Mouse (Mus musculus) forebrain, embryonic 12.5 days (tissue): ENCODE data around the gene Nin. TPM values are rescaled to one million over a fixed set of nuclear protein-coding genes. Genes with fewer than 3 reads are reported as not detected.

ENCODE experiments used
- ATAC-seq: fragments of 200-750 bp; cut with Nextera tagmentation; 2 replicates; pipeline ENCODE4 v1.8.0; 2017; ENCODE audit warnings: moderate TSS enrichment; ENCODE audit not compliant: low FRiP score
- H3K27ac ChIP-seq: fragments of 300-500 bp; sonication (generic); 2 replicates; pipeline ENCODE4 v1.5.1; 2016; ENCODE audit warnings: mild to moderate bottlenecking
- H3K27me3 ChIP-seq: fragments of 300-500 bp; sonication (generic); 2 replicates; pipeline ENCODE4 v1.6.1; 2016; ENCODE audit warnings: mild to moderate bottlenecking
- H3K36me3 ChIP-seq: fragments of 300-500 bp; sonication (generic); replicated peaks from 2 replicates; pipeline ENCODE4 v1.6.1; 2016; ENCODE audit warnings: mild to moderate bottlenecking
- H3K4me1 ChIP-seq: fragments of 300-500 bp; sonication (generic); 2 replicates; pipeline ENCODE4 v1.6.1; 2016
- H3K4me2 ChIP-seq: fragments of 300-500 bp; sonication (generic); 2 replicates; pipeline ENCODE4 v1.6.1; 2016; ENCODE audit warnings: mild to moderate bottlenecking, moderate library complexity
- H3K4me3 ChIP-seq: fragments of 300-500 bp; sonication (generic); replicated peaks from 2 replicates; pipeline ENCODE4 v1.5.1; 2016; ENCODE audit warnings: mild to moderate bottlenecking
- H3K9ac ChIP-seq: fragments of 300-500 bp; sonication (generic); 2 replicates; pipeline ENCODE4 v1.6.1; 2016; ENCODE audit warnings: mild to moderate bottlenecking
- H3K9me3 ChIP-seq: fragments of 300-500 bp; sonication (generic); 2 replicates; pipeline ENCODE4 v1.6.1; 2016
- WGBS: fragments of 180-500 bp; shearing (Covaris S2); methylation state at CpG from one replicate; pipeline ENCODE4 v1.1.7; 2016; 5-methylcytosine and 5-hydroxymethylcytosine counted together
- polyA plus RNA-seq: library from polyadenylated mRNA; unstranded; fragments of >200 nt; fragmentation: Nextera tagmentation; extraction: Ambion mirVana; gene quantifications from 2 replicates; pipeline ENCODE4 v1.2.1, GENCODE M21; 2016

The Nin gene
- polyA plus RNA-seq, 1 experiment from 2014 or later = 15.5 TPM

GRCm38 (mm10) chr12:70101823-70102222, 11.7 kb downstream of the Nin start:
- WGBS = 83% methylated on average over 5 of the region's 5 CpGs
- H3K9me3 ChIP-seq = no peaks in the 10 kb centered on the region

GRCm38 (mm10) chr12:70097901-70098300, 15.6 kb downstream of the Nin start:
- 81% methylated on average over 7 of the region's 7 CpGs for WGBS

More at GRCm38 (mm10) chr12:70101823-70102222, 11.7 kb downstream of the Nin start:
- ATAC-seq = no peak
- Histone ChIP-seq H3K4me1 (peaks cover 35% of the 10 kb centered on the region), H3K4me3 (no peak overlapping the region), H3K9ac (no peak overlapping the region), H3K27ac (no peak overlapping the region), H3K4me2 (no peak overlapping the region), H3K36me3 (0 out of 2 replicates have a peak, but pooled peaks cover 3% of the 10 kb centered on the region), H3K27me3 (peaks cover 10% of the 10 kb centered on the region; the same call in 1 of the 2 replicates)

GRCm38 (mm10) chr12:70097316-70097715, 16.2 kb downstream of the Nin start:
- no peak for ATAC-seq
- Histone ChIP-seq H3K9me3 (no peaks in the 10 kb centered on the region), H3K36me3 (0 out of 2 replicates have a peak, but pooled peaks cover 3% of the 10 kb centered on the region), H3K4me3 (no peak overlapping the region), H3K27me3 (no peaks in the 10 kb centered on the region), H3K9ac (no peak overlapping the region), H3K4me1 (peaks cover 18% of the 10 kb centered on the region), H3K27ac (no peak overlapping the region), H3K4me2 (no peak overlapping the region)
- WGBS = 87% methylated on average over 3 of the region's 3 CpGs

More at GRCm38 (mm10) chr12:70097901-70098300, 15.6 kb downstream of the Nin start:
- Histone ChIP-seq H3K36me3 (0 out of 2 replicates have a peak, but pooled peaks cover 3% of the 10 kb centered on the region), H3K9me3 (no peaks in the 10 kb centered on the region), H3K27ac (no peak overlapping the region), H3K4me3 (no peak overlapping the region), H3K4me1 (peaks cover 19% of the 10 kb centered on the region), H3K4me2 (no peak overlapping the region), H3K9ac (no peak overlapping the region), H3K27me3 (peaks cover 4% of the 10 kb centered on the region; the same call in 1 of the 2 replicates)
- no peak for ATAC-seq

GRCm38 (mm10) chr12:70093266-70093893, 20.1 kb downstream of the Nin start:
- no peak overlapping the region for H3K27ac ChIP-seq
- peaks cover 18% of the 10 kb centered on the region for H3K4me1 ChIP-seq
- H3K9ac ChIP-seq = no peak overlapping the region
- no peaks in the 10 kb centered on the region for H3K27me3 ChIP-seq
- H3K9me3 ChIP-seq = no peaks in the 10 kb centered on the region
- 0 out of 2 replicates have a peak, but pooled peaks cover 2% of the 10 kb centered on the region for H3K36me3 ChIP-seq
- no peak for ATAC-seq
- H3K4me2 ChIP-seq = no peak overlapping the region
- no peak overlapping the region for H3K4me3 ChIP-seq
- 79% methylated on average over 6 of the region's 6 CpGs for WGBS

GRCm38 (mm10) chr12:70088297-70088696, 25.2 kb downstream of the Nin start:
- 88% methylated on average over 4 of the region's 4 CpGs for WGBS
- H3K36me3 ChIP-seq = 0 out of 2 replicates have a peak, but pooled peaks cover 5% of the 10 kb centered on the region
- no peak for ATAC-seq
- H3K4me1 ChIP-seq = no peaks in the 10 kb centered on the region
- no peak overlapping the region for H3K4me3 ChIP-seq
- no peak overlapping the region for H3K9ac ChIP-seq
- no peak overlapping the region for H3K27ac ChIP-seq
- no peaks in the 10 kb centered on the region for H3K9me3 ChIP-seq
- H3K27me3 ChIP-seq = no peaks in the 10 kb centered on the region
- no peak overlapping the region for H3K4me2 ChIP-seq

- H3K9me3 ChIP-seq = no peaks in the 10 kb centered on the region
- 77% methylated on average over 3 of the region's 3 CpGs for WGBS
- H3K4me3 ChIP-seq = no peak overlapping the region
- no peak for ATAC-seq
- no peak overlapping the region for H3K9ac ChIP-seq
- H3K4me2 ChIP-seq = no peak overlapping the region
- no peak overlapping the region for H3K27ac ChIP-seq
- no peaks in the 10 kb centered on the region for H3K4me1 ChIP-seq
- no peaks in the 10 kb centered on the region for H3K27me3 ChIP-seq
- H3K36me3 ChIP-seq = 0 out of 2 replicates have a peak, but pooled peaks cover 3% of the 10 kb centered on the region
These were observed 28.2 kb downstream of the Nin start for GRCm38 (mm10) chr12:70085351-70085750.

GRCm38 (mm10) chr12:70084198-70084597, 29.3 kb downstream of the Nin start:
- 96% methylated on average over 5 of the region's 5 CpGs for WGBS
- Histone ChIP-seq H3K27me3 (no peaks in the 10 kb centered on the region), H3K4me3 (no peak overlapping the region), H3K4me2 (no peak overlapping the region), H3K9me3 (no peaks in the 10 kb centered on the region), H3K27ac (no peak overlapping the region), H3K4me1 (no peaks in the 10 kb centered on the region), H3K9ac (no peak overlapping the region), H3K36me3 (0 out of 2 replicates have a peak, but pooled peaks cover 3% of the 10 kb centered on the region)
- no peak for ATAC-seq

GRCm38 (mm10) chr12:70083737-70084136, 29.8 kb downstream of the Nin start:
- Histone ChIP-seq H3K36me3 (0 out of 2 replicates have a peak, but pooled peaks cover 3% of the 10 kb centered on the region), H3K27ac (no peak overlapping the region), H3K27me3 (no peaks in the 10 kb centered on the region), H3K4me3 (no peak overlapping the region), H3K4me1 (no peaks in the 10 kb centered on the region), H3K4me2 (no peak overlapping the region), H3K9ac (no peak overlapping the region), H3K9me3 (no peaks in the 10 kb centered on the region)
- WGBS = 96% methylated on average over 4 of the region's 4 CpGs
- no peak for ATAC-seq

- Histone ChIP-seq H3K9ac (no peak overlapping the region), H3K9me3 (no peaks in the 10 kb centered on the region), H3K27ac (no peak overlapping the region), H3K4me1 (no peaks in the 10 kb centered on the region), H3K36me3 (0 out of 2 replicates have a peak, but pooled peaks cover 3% of the 10 kb centered on the region), H3K4me2 (no peak overlapping the region), H3K27me3 (no peaks in the 10 kb centered on the region), H3K4me3 (no peak overlapping the region)
- ATAC-seq = no peak
- 85% methylated on average over 3 of the region's 3 CpGs for WGBS
These were observed 30.5 kb downstream of the Nin start for GRCm38 (mm10) chr12:70082935-70083532.

- Histone ChIP-seq H3K9ac (no peak overlapping the region), H3K36me3 (0 out of 2 replicates have a peak, but pooled peaks cover 3% of the 10 kb centered on the region), H3K27me3 (no peaks in the 10 kb centered on the region), H3K4me3 (no peak overlapping the region), H3K4me1 (no peaks in the 10 kb centered on the region), H3K9me3 (no peaks in the 10 kb centered on the region), H3K27ac (no peak overlapping the region), H3K4me2 (no peak overlapping the region)
- ATAC-seq = no peak
- whole genome bisulfite sequencing = 91% methylated on average over 9 of the region's 9 CpGs
These were observed 31.0 kb downstream of the Nin start for GRCm38 (mm10) chr12:70082485-70082884.

- H3K4me2 ChIP-seq = no peak overlapping the region
- no peaks in the 10 kb centered on the region for H3K9me3 ChIP-seq
- 92% methylated on average over 7 of the region's 7 CpGs for WGBS
- no peaks in the 10 kb centered on the region for H3K27me3 ChIP-seq
- no peak overlapping the region for H3K27ac ChIP-seq
- H3K4me3 ChIP-seq = no peak overlapping the region
- no peak for ATAC-seq
- no peaks in the 10 kb centered on the region for H3K36me3 ChIP-seq
- H3K4me1 ChIP-seq = no peaks in the 10 kb centered on the region
- H3K9ac ChIP-seq = no peak overlapping the region
These were observed 35.0 kb downstream of the Nin start for GRCm38 (mm10) chr12:70078471-70079025.

GRCm38 (mm10) chr12:70076493-70076892, 37.0 kb downstream of the Nin start:
- Histone ChIP-seq H3K4me2 (no peak overlapping the region), H3K9ac (no peak overlapping the region), H3K4me3 (no peak overlapping the region), H3K4me1 (peaks cover 3% of the 10 kb centered on the region), H3K27me3 (no peaks in the 10 kb centered on the region), H3K27ac (no peak overlapping the region), H3K36me3 (no peaks in the 10 kb centered on the region), H3K9me3 (no peaks in the 10 kb centered on the region)
- 91% methylated on average over 11 of the region's 11 CpGs for WGBS
- ATAC-seq = no peak
